Mouse (Mus musculus) CD4-positive, CD25-positive, alpha-beta regulatory T cell, adult 2 months (primary cell): ENCODE measurements around the gene Hes3.

Experiments used
- DNase-seq: peaks from one replicate; pipeline ENCODE4 v3.0.0-alpha.2; 2012; ENCODE audit warnings: low read depth, low spot score

Gene Hes3

DNA sequence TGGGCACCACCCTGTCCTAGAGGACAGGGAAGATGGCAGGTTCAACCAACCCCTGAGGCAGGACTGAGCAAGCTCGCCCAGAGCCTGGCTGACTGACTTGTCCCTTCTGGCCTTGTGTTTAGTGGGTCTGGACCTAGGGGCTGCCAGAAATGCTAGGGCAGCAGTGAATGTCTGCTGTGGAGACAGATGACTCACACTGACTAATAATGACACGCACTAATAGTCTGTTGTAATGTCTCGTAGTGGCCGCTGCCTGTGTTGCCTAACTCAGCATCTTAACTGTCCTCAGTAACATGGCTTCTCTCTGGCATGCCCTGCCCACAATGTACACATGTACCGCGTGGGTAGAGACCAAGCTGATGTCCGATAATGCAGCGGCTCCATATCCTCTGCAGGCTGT, 31.0 kb downstream of the Hes3 start:
- DNase-seq = no peak

DNA sequence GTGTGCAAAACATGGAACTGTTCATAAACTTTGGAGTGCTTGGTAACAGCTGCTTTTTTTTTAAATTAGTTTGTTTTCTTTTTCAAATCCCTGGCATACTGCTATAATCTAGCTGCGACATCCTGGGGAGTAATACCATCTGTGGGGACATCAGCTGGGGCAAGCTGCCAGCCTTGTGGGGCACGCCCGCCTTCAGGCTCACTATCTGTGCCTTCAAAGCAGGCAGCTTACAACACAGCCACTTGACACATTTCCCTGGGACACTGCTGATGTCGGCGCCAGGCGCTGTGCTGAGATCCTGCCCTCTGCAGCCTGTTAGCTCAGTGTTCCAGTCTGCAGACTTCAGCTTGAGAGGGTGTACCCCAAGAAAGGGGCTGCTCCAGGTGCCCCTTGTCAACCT, 34.4 kb downstream of the Hes3 start:
- DNase-seq = no peak

DNA sequence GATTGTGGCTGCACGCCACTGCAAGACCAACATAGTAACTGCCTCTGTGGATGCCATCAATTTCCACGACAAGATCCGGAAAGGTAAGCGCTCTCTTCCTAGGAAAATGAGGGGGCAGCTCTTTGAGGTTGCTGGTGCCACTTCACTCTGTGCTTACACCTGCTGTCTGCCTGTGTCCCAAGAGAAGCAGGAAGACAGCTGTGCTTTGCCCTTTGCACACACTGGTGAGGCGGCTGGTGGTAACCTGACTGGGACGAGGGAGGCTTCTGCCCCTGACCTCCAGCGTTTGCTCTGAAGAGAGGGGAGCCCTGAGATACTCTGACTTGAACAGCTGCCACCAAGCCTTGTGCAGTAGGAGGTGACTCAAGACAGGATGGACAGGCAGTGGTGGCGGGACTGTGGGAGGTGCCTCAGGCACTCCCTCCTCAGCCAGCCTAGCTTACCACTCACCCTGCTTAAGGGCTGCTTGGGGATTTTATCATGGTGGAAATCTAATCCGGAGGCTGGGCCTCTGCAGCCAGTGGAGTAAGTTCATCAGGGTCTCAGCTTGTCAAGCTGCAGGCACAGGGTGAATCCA, 38.2 kb downstream of the Hes3 start:
- no peak for DNase-seq

DNA sequence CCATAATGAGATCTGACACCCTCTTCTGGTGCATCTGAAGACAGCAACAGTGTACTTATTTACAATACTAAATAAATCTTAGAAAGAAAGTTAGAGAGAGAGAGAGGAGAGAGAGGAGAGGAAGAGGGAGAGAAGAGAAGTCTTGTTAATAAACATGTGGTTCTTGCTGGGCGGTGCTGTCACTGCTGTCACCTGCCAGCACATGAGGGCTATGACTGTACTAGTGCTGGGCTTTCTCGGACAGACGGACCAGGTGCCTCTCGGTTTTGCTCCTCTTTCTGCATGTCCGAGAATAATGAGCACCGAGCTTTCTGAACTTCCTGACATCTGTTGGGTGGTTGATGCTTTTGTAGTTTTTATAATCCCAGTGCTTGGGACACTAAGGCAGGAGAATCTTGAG, 40.8 kb downstream of the Hes3 start:
- DNase-seq = no peak

DNA sequence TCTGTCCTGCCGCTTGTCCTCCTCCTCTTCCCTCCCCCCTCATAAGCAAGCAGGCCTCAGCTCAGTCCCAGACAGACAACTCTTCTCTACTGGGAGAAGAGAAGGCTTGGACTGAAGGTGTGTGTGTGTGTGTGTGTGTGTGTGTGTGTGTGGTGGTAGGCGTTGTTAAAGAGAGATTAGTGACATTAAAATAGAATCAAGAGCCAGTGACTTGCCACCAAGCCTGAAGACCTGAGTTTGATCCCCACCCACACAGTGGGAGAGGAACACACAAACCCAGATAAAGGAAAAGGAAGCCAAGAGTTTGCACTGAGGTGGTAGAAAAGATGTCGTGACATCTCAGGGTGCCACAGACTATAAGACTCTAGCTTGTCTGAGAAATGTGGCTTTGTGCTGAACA, 44.3 kb downstream of the Hes3 start:
- no peak for DNase-seq

DNA sequence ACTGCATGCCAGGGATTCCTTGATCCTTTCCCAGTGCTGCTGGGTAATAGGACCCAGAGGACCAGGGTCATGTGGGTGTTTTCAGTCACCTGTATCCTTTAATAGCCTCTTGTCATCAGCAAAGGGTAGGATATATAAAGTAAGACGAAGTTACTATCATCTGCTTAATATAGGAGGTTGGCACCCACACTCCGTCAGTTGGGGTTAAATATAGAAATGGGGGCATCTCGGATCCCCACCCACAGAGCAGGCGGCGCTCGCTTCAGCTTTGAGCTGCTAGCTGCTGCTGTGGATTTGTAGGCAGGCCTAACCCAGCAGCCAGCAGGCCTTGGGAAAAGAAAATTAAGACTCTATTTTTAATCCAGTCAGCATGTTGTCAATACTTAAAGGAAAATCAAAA, 45.5 kb downstream of the Hes3 start:
- no peak for DNase-seq

DNA sequence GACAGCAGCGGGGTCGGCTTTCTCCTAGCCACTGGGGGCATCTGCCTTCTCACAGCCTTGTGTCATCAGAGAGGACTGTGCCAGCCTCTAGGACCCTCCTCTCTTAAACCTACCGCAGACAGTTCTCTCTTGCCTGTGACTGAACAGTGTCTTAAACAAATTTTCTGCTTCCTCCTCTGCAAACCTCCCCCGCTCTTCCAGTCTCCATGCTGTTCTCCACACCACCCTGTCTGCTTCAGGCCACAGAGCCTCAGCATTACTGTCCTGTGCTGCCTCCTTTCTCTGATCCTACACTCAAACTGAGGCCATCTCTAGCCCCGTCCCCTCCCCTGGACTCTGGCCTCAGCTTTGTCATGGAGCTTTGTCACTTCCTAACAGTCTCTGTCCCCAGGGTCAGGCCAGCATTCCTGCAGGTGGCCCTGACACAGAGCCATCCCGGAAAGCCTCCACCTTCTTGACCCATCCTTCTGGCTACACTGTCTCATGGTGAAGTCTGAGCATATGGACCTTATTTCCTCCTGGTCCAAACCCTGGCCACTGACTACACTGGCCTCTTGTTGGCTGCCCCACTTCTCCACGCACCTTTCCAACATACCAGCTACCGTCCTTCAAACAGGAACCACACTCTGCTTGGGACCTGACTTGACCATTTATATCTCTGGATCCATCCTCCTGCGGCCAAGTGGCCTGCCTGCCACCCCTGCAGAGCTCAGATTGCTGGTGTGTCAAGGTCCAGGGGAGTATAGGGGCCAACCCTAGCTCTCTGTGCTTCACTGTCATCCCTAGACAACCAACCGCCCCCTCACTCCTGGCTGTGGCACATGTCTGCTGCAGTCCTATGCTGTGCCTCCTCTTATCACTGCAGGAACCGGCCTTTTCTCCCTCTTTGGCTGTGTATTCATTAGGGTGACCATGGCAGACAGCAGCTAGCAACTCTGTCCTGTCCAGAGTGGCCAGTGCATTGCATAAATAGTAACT, 46.6 kb downstream of the Hes3 start:
- no peak for DNase-seq

DNA sequence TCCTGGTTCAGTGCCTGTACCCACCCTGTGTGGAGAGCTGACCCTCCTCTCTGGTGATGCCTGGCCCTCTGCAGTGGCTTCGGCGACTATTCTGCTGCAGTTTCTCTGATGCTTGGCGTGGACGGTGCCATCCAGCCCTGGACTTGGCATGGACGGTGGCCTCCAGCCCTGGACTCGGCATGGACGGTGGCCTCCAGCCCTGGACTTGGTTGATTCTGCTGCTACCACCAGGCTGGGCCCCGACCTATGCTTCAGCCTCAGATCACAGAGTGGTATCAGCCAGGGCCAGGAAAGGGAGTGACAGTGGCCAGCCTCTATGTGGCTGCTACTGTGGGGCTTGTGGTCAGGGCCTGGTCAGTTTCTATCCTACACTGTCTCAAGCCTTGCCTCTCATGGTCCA, 47.5 kb downstream of the Hes3 start:
- DNase-seq = no peak

DNA sequence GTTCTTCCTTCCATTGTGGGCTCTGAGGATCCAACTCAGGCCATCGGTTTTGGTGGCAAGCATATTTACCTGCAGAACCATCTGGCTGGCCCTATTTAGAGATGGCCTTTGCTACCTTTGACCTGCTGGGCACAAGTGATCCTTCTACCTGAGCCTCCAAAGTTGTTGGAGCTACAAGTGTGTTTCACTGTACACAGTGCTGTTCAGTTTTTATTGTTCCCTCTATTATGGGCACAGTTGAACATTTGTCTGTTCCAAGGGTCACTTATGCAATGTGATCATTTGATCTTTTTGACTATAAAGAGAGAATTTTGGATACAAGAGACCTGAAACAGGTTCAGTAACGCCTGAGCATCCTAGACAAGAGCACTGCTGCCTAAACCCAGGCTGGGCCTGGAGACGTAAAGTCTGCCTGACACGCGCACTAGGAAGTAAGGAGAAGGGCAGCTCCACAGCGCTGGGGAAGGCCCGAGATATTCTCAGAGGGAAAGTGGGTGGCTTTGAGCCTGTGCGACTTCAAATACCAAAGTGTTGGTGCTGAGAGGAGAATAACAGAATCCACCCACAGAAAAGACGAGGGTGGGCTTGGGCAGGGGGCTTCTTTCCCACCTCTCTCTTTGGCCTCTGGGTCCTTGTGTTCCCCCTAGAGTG, 48.1 kb downstream of the Hes3 start:
- no peak for DNase-seq

DNA sequence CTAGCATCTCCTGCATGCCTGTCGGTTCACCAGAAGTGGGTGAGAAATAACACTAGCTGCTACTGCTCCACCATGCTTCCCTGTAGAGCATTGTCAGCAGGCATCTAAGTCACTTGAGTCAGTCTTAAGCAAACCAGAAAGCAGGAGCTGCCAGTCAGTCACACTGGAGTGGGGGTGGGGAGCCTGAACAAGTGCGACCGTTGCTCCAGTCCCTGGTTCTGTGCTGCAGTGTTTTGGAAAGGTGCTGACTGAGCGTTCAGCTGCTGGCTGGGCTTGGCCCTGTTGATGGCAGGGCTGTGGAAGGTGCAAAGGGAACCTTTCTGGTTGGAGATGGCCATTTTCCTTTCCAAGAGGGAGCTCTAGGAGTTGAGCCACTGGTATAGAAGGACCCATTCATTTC, 51.5 kb downstream of the Hes3 start:
- DNase-seq = no peak
